Mouse (Mus musculus) lung, embryonic 15.5 days (tissue): Measurements from ENCODE around the gene Dpep3. TPM values are rescaled to one million over a fixed set of nuclear protein-coding genes. Genes with fewer than 3 reads are reported as not detected.
"Not testable (repeated sequence)": the region's sequence is repeated elsewhere in the genome, so short reads cannot be mapped to it uniquely, and the experiment has no call there.

Experiments used
- ATAC-seq: fragments of 200-750 bp; cut with Nextera tagmentation; 2 replicates; pipeline ENCODE4 v1.8.0; 2017; ENCODE audit warnings: moderate number of reproducible peaks, borderline replicate concordance; ENCODE audit not compliant: low FRiP score, low TSS enrichment; ENCODE audit errors: extremely low read depth
- H3K27ac ChIP-seq: fragments of 300-500 bp; sonication (generic); 2 replicates; pipeline ENCODE4 v1.5.1; 2015; ENCODE audit warnings: moderate library complexity, mild to moderate bottlenecking, inconsistent platforms
- H3K27me3 ChIP-seq: fragments of 300-500 bp; sonication (generic); 2 replicates; pipeline ENCODE4 v1.6.1; 2015; ENCODE audit warnings: inconsistent platforms
- H3K36me3 ChIP-seq: fragments of 300-500 bp; sonication (generic); 2 replicates; pipeline ENCODE4 v1.6.1; 2015; ENCODE audit warnings: inconsistent platforms
- H3K4me1 ChIP-seq: fragments of 300-500 bp; sonication (generic); 2 replicates; pipeline ENCODE4 v1.6.1; 2015; ENCODE audit warnings: inconsistent platforms
- H3K4me2 ChIP-seq: fragments of 300-500 bp; sonication (generic); 2 replicates; pipeline ENCODE4 v1.6.1; 2015; ENCODE audit warnings: inconsistent platforms, mild to moderate bottlenecking, moderate library complexity
- H3K4me3 ChIP-seq: fragments of 300-500 bp; sonication (generic); 2 replicates; pipeline ENCODE4 v1.5.1; 2015; ENCODE audit warnings: mild to moderate bottlenecking, inconsistent platforms
- H3K9ac ChIP-seq: fragments of 300-500 bp; sonication (generic); 2 replicates; pipeline ENCODE4 v1.6.1; 2015; ENCODE audit warnings: inconsistent platforms
- H3K9me3 ChIP-seq: fragments of 300-500 bp; sonication (generic); 2 replicates; pipeline ENCODE4 v1.6.1; 2016; ENCODE audit warnings: inconsistent platforms
- WGBS: fragments of 180-500 bp; shearing (Covaris S2); methylation state at CpG from one replicate; pipeline ENCODE4 v1.1.7; 2015; 5-methylcytosine and 5-hydroxymethylcytosine counted together
- polyA plus RNA-seq: library from polyadenylated mRNA; unstranded; fragments of >200 nt; fragmentation: Nextera tagmentation; extraction: Ambion mirVana; gene quantifications from 2 replicates; pipeline ENCODE4 v1.2.1, GENCODE M21; 2015

Dpep3 gene
- polyA plus RNA-seq, result not detected in 2 replicates

DNA sequence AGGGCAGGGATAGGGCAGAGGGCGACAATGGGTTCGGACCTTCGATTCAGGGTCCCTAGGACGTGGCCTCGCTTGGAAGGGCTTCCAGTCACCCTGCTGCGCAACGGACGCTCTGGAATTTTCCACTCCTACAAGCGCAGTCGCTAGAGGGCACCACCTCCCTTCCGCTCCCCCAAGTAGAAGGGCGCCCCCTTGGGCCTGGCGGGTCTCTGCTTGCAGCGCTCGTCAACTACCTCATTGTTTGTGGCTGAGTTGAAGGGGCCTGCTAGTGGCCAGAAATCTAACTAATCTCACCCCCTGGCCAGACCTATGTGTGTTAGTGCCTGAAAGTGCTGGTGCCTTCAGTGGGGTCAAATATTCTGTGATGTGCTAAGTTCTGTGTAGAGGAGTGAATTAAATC is at the start of gene Dpep3:
Gene Dpep3, minus strand, starts transcription at position 105 of the 400 bp plus-strand sequence.
- no peaks in the 10 kb centered on the region for H3K4me1 ChIP-seq
- no peaks in the 10 kb centered on the region for H3K27me3 ChIP-seq
- H3K4me2 ChIP-seq, result no peak within 1 kb of the TSS
- no peak for ATAC-seq
- 91% methylated on average over 15 of the region's 15 CpGs for WGBS
- H3K9ac ChIP-seq, result no peak within 1 kb of the TSS
- H3K4me3 ChIP-seq, result no peak within 1 kb of the TSS
- H3K9me3 ChIP-seq, result no peaks in the 10 kb centered on the region
- H3K27ac ChIP-seq, result no peak within 1 kb of the TSS
- no peaks in the 10 kb centered on the region for H3K36me3 ChIP-seq

DNA sequence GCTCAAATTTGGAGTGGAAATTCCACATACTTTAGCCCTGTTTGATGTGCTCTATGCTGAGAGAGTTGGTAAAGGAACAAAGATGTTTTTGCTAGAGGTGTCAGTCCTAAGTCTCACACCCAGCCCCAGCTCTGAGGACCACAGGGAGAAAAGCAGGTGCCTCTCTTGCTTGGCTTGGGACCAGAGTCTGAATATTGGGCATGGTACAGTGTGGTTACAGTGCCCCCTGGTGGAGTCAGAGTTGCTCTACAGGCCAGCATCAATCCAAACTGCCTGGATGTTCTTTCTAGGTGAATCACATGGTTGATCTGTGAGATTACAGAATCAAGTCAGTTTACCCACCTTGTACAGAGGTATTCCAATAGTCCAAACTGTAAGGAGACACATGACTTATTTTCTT is 43.3 kb upstream of the Dpep3 start:
- Histone ChIP-seq H3K27ac (no peak overlapping the region), H3K4me3 (no peak overlapping the region), H3K4me1 (no peaks in the 10 kb centered on the region), H3K9ac (no peak overlapping the region), H3K4me2 (no peak overlapping the region), H3K9me3 (no peaks in the 10 kb centered on the region), H3K36me3 (no peaks in the 10 kb centered on the region), H3K27me3 (no peaks in the 10 kb centered on the region)
- no peak for ATAC-seq

DNA sequence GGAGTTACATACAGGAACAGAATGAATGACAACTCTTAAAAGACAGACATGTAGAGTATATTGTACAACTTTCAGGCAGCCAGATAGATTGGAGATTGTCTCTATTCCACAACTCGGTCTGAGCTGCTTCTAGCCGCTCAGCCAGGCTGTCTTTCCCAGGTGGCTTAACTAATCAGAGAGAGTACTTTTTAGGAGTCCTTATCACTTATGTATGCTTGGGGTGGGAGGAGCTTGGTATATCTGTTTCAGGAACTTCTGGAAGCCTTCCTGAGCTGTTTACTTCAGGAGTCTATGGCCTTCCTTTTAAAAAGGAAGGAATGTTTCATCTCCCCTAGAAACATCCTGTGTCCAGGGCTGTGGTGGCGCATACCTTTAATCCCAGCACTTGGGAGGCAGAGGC is 38.8 kb upstream of the Dpep3 start:
- Histone ChIP-seq H3K9me3 (no peaks in the 10 kb centered on the region), H3K4me3 (no peak overlapping the region), H3K9ac (no peak overlapping the region), H3K4me2 (no peak overlapping the region), H3K27ac (no peak overlapping the region), H3K27me3 (no peaks in the 10 kb centered on the region), H3K4me1 (no peaks in the 10 kb centered on the region), H3K36me3 (0 out of 2 replicates have a peak, but pooled peaks cover 11% of the 10 kb centered on the region)
- 85% methylated on average over 3 of the region's 3 CpGs for WGBS
- no peak for ATAC-seq

DNA sequence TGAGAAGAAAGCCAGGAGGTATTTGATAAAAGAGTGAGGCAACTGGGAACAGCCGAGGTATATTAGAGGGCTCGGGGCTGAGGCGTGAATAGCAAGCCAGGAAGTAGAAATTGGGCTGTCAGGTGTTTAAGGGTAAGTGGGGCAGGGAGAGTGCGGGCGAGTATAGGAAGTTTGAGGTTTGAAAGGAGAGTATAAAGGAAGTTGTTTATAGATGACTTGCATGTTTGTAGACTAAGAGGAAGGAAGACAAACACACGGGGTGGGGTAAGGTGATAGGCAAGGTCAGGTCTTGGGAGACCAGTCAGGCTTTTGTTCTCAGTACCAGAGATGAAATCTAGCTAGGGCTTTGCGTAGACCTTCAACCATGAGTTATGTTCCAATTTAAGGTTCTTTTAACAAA is 37.9 kb upstream of the Dpep3 start:
- no peak for ATAC-seq
- Histone ChIP-seq H3K27ac (no peak overlapping the region), H3K9me3 (no peaks in the 10 kb centered on the region), H3K4me3 (no peak overlapping the region), H3K36me3 (0 out of 2 replicates have a peak, but pooled peaks cover 11% of the 10 kb centered on the region), H3K9ac (no peak overlapping the region), H3K27me3 (no peaks in the 10 kb centered on the region), H3K4me1 (no peaks in the 10 kb centered on the region), H3K4me2 (no peak overlapping the region)
- 84% methylated on average over 7 of the region's 7 CpGs for WGBS

DNA sequence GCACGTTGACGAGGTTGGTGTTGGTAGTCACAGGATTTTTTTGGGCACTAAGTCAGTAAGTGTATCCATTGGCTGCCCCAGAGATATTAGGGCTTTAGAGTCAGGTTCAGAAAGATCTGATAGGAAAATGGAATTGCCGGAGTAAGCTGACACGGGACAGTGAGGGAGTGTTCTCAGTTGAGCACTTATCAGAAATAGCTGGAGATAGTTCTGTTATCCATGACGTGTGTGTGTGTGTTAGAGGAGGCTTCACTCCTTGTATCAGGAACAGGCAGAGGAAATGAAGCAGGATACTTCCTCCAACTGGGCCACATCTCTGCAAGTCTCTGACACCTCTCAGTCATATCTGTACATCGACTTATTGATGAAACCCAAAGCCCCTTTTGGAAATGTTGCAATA is 37.1 kb upstream of the Dpep3 start:
- Histone ChIP-seq H3K9me3 (no peaks in the 10 kb centered on the region), H3K27ac (no peak overlapping the region), H3K9ac (no peak overlapping the region), H3K4me1 (no peaks in the 10 kb centered on the region), H3K4me3 (no peak overlapping the region), H3K27me3 (no peaks in the 10 kb centered on the region), H3K4me2 (no peak overlapping the region), H3K36me3 (0 out of 2 replicates have a peak, but pooled peaks cover 11% of the 10 kb centered on the region)
- 88% methylated on average over 6 of the region's 6 CpGs for WGBS
- ATAC-seq, result no peak

DNA sequence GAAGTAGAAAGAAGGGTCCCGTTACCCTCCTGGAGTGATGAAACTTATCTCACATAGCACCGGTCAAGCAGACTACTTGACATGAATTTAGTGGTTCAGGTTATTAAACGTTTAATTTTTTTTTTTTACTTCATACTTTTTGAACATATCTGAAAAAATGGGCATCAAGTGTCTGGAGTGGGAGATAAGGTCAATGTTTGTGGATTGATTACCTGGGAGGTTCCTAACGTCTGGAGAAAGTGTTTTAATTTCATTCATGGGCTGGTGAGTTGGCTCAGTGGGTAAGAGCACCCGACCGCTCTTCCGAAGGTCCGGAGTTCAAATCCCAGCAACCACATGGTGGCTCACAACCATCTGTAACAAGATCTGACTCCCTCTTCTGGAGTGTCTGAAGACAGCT is 33.0 kb upstream of the Dpep3 start:
- not testable (repeated sequence) for H3K27ac ChIP-seq, H3K9ac ChIP-seq, H3K27me3 ChIP-seq, ATAC-seq, H3K36me3 ChIP-seq, H3K9me3 ChIP-seq
- Histone ChIP-seq H3K4me1 (peaks cover 11% of the 10 kb centered on the region), H3K4me3 (peak overlapping the region; percentile 86), H3K4me2 (peak overlapping the region; percentile 90)
- WGBS, result 69% methylated on average over 8 of the region's 8 CpGs

DNA sequence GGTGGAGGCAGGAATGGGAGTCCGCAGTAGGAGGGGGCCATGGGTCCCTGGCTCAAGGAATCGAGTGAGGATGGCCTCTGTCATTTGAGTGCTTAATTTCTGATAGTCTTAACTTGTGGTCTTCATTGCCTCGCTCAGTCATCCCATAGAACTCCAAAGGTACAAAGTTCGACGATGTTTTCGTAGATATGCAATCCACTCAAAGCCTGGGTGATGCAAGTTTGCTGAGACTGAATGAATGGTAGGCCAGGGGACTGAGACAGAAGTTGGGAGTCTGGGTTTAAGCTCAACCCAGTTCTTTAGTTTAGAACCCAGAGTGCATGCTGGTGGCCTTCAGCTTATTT is 32.4 kb upstream of the Dpep3 start, which contains the start of gene Ddx28:
Gene Ddx28, minus strand, starts transcription at position 240 of the 344 bp plus-strand sequence.
- Histone ChIP-seq H3K4me3 (peak within 1 kb of the TSS; percentile 86), H3K36me3 (0 out of 2 replicates have a peak, but pooled peaks cover 5% of the 10 kb centered on the region), H3K9ac (peak within 1 kb of the TSS; percentile 89), H3K9me3 (no peaks in the 10 kb centered on the region), H3K4me2 (peak within 1 kb of the TSS; percentile 90), H3K27me3 (no peaks in the 10 kb centered on the region), H3K27ac (peak within 1 kb of the TSS; percentile 58), H3K4me1 (peaks cover 11% of the 10 kb centered on the region)
- ATAC-seq, result no peak
- under 1% methylated on average over 6 of the region's 6 CpGs for WGBS

DNA sequence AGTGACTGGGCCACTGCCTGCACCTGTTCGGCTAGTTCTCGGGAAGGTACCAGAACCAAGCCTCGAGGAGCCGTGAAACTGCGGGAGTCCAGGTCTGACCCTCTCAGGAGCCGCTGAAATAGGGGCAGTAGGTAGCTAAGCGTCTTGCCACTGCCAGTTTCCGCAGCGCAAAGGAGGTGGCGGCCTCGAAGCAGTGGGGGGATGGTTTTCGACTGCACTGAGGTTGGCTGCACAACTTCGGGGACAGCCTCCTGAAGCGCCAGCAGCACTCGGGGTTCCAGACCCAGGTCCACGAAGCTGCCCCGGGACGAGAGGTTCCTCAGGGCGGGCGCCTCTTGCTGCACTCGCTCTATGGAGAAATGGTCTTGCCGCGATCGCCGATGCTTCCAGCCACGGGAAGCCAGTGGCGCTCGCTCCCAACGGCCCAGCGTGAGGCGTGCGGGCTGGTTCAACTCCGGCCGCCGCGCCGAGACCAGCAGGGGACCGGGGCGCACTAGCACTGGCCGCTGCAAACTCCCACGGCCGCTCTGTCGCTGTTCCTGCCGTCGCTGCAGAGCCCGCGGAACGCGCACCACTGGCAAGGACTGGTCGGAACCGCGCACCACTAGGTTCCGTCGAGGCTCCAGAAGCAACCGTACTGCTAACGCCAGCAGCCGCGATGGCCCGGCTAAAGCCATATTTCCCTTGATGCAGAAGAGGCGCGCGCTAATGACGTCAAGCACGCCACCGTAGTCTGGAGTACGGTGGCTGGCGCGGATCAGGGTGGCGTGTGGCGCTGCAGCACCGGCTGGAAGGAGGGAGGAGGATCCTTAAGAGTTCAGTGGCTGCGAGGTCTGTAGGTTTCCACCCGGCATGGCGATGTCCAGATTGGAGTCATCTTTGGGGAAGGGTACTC is 31.8 kb upstream of the Dpep3 start:
- Histone ChIP-seq H3K27ac (peak overlapping the region; percentile 58), H3K4me3 (peak overlapping the region; percentile 86), H3K4me2 (peak overlapping the region; percentile 90), H3K27me3 (no peaks in the 10 kb centered on the region), H3K4me1 (peaks cover 11% of the 10 kb centered on the region), H3K36me3 (0 out of 2 replicates have a peak, but pooled peaks cover 1% of the 10 kb centered on the region), H3K9me3 (no peaks in the 10 kb centered on the region), H3K9ac (peak overlapping the region; percentile 89)
- ATAC-seq, result peak; percentile 92
- WGBS, result 1% methylated on average over 74 of the region's 74 CpGs

DNA sequence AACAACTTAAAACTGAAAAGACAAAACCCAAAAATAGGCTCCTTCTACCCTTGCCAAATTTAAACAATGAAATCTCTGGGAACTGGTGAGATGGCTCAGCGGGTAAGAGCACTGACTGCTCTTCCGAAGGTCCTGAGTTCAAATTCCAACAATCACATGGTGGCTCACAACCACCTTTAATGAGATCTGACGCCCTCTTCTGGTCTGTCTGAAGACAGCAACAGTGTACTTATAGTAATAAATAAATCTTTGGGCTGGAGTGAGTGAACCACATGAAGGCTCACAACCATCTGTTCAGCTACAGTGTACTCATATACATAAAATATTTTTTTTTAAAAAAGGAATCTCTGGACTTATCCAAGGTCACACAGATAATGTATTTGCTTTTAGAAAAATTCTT is 28.7 kb upstream of the Dpep3 start:
- not testable (repeated sequence) for H3K9ac ChIP-seq, H3K36me3 ChIP-seq, H3K27ac ChIP-seq, H3K27me3 ChIP-seq, ATAC-seq, H3K9me3 ChIP-seq, H3K4me3 ChIP-seq, H3K4me2 ChIP-seq
- whole genome bisulfite sequencing, result 57% methylated on average over 3 of the region's 3 CpGs
- peaks cover 11% of the 10 kb centered on the region for H3K4me1 ChIP-seq

DNA sequence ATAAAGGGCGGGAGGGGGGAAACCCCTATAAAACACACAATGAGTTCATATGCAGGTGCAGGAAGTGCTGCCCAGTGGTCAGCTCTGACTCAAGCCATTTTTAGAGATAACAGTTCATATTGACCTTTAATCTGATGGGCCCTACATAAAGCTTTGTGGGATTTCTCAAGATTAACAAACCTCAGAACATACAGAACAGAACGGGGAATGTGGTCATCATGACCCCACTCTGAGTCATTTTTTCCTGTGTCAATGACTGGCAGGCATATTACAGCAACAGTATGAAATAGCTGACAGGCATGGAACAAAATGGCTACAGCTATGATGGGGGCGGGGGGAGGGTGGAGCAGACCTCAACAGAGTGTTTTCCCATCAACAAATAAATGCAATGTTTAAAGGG is 27.9 kb upstream of the Dpep3 start:
- no peak for ATAC-seq
- no peak overlapping the region for H3K4me3 ChIP-seq
- 76% methylated on average over 3 of the region's 3 CpGs for WGBS
- H3K27ac ChIP-seq, result no peak overlapping the region
- H3K4me1 ChIP-seq, result peaks cover 11% of the 10 kb centered on the region
- H3K9ac ChIP-seq, result no peak overlapping the region
- H3K4me2 ChIP-seq, result no peak overlapping the region
- no peaks in the 10 kb centered on the region for H3K27me3 ChIP-seq
- H3K36me3 ChIP-seq, result no peaks in the 10 kb centered on the region
- no peaks in the 10 kb centered on the region for H3K9me3 ChIP-seq

DNA sequence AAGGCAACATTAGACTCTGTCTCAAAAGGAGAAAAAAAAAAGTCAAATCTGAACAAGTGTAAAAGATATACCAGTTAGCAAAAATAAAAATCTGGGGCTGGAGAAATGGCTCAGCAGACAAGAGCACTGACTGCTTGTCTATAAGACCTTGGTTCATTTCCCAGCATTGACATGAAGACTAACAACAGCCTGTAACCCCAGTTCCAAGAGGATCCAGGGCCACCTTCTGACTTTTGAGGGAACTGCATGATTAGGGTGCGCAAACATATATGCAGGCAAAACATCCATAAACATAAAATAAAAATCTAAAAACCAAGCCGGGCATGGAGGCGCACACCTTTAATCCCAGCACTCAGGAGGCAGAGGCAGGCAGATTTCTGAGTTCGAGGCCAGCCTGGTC is 27.2 kb upstream of the Dpep3 start:
- ATAC-seq, result no peak
- 85% methylated on average over 4 of the region's 4 CpGs for WGBS
- no peaks in the 10 kb centered on the region for H3K27me3 ChIP-seq
- peaks cover 11% of the 10 kb centered on the region for H3K4me1 ChIP-seq
- H3K27ac ChIP-seq, result no peak overlapping the region
- H3K4me3 ChIP-seq, result no peak overlapping the region
- H3K9ac ChIP-seq, result no peak overlapping the region
- no peaks in the 10 kb centered on the region for H3K36me3 ChIP-seq
- no peak overlapping the region for H3K4me2 ChIP-seq
- no peaks in the 10 kb centered on the region for H3K9me3 ChIP-seq

DNA sequence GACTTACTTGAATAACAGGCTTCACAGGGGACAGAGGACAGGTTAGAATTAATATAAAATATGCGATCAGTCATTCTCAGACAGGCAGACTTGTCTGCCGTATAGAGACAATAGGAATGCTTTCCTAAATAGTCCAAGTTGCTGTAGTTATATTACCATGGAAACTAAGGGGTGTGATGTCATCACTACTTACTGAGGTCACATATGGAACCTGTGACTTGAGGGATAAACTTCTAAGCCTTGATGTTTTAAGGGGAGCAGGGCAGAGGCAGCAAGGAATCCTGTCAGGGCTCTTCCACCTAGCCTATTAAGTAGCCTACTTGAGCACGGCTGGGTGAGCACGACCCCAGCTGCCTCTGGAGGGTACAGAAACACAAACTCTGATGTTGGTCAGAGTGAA is 26.6 kb upstream of the Dpep3 start, which contains the start of gene Dpep2nb:
Gene Dpep2nb, minus strand, starts transcription at position 101 of the 400 bp plus-strand sequence.
- no peak for ATAC-seq

More for the DNA sequence above, 26.6 kb upstream of the Dpep3 start, which contains the start of gene Dpep2nb:
- no peak within 1 kb of the TSS for H3K4me3 ChIP-seq
- H3K9me3 ChIP-seq, result no peaks in the 10 kb centered on the region
- no peak within 1 kb of the TSS for H3K27ac ChIP-seq
- no peaks in the 10 kb centered on the region for H3K36me3 ChIP-seq
- H3K4me1 ChIP-seq, result peaks cover 11% of the 10 kb centered on the region
- H3K4me2 ChIP-seq, result no peak within 1 kb of the TSS
- 76% methylated on average over 4 of the region's 4 CpGs for WGBS
- H3K9ac ChIP-seq, result no peak within 1 kb of the TSS
- no peaks in the 10 kb centered on the region for H3K27me3 ChIP-seq
